Mouse (Mus musculus): ENCODE data around the gene Tfap2a. TPM values are rescaled to one million over a fixed set of nuclear protein-coding genes. Genes with fewer than 3 reads are reported as not detected.
A peak's percentile ranks its signal among the peaks of the same experiment; 100 is the strongest.

Gene Tfap2a
- polyA plus RNA-seq, 1 experiment from 2014 or later = 0.21 TPM

GRCm38 (mm10) chr13:40732085-40732484, 6.1 kb downstream of the Tfap2a start:
- under 1% methylated on average over 11 of the region's 11 CpGs for WGBS
- Histone ChIP-seq H3K9ac (no peak overlapping the region), H3K4me1 (replicated peaks) (peaks cover 25% of the 10 kb centered on the region), H3K4me3 (replicated peaks) (no peak overlapping the region), H3K27ac (no peak overlapping the region), H3K27me3 (replicated peaks) (peaks cover 81% of the 10 kb centered on the region), H3K9me3 (no peaks in the 10 kb centered on the region), H3K36me3 (no peaks in the 10 kb centered on the region), H3K4me2 (replicated peaks) (peak overlapping the region; percentile 81; the same call in 1 of the 2 replicates)
- ATAC-seq = no peak

- no peak overlapping the region for H3K27ac ChIP-seq
- under 1% methylated on average over 58 of the region's 74 CpGs for WGBS
- H3K9me3 ChIP-seq = no peaks in the 10 kb centered on the region
- no peaks in the 10 kb centered on the region for H3K36me3 ChIP-seq
- H3K9ac ChIP-seq = peak overlapping the region; percentile 36; the same call in 1 of the 2 replicates
- H3K4me2 ChIP-seq (replicated peaks) = peak overlapping the region; percentile 81
- peak overlapping the region; percentile 41 for H3K4me3 ChIP-seq (replicated peaks)
- H3K27me3 ChIP-seq (replicated peaks) = peaks cover 80% of the 10 kb centered on the region
- ATAC-seq = peak; percentile 86
- H3K4me1 ChIP-seq (replicated peaks) = peaks cover 25% of the 10 kb centered on the region
These were observed 6.9 kb downstream of the Tfap2a start for GRCm38 (mm10) chr13:40731179-40731841.

DNA sequence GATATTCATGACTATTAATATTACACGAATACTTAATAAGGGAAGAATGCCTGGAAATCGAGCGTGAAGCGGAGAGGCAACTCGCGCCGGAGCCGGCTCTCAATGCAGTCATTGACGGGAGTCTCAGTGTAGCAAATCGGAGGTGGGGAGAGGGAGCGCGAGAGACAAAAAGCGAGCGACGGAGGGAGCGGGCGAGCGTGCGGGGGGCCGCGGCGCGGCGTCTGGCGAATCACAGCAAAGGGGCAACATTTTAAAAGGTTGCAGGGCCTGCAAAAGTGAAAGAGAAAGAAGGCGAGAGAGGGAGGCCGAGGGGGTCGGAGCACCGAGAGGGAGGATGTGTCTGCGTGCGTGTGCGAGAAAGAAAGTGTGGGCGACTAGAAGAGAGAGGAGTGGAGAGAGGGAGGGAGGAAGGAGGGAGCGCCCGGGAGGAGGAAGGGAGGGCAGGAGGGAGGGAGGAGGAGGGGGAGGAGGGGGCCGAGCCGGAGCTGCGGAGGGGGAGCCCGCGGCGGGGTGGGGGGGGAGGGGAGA, 7.5 kb downstream of the Tfap2a start:
- H3K36me3 ChIP-seq = no peaks in the 10 kb centered on the region
- under 1% methylated on average over 35 of the region's 41 CpGs for WGBS
- peaks cover 20% of the 10 kb centered on the region for H3K4me1 ChIP-seq (replicated peaks)
- no peak overlapping the region for H3K27ac ChIP-seq
- H3K4me2 ChIP-seq (replicated peaks) = peak overlapping the region; percentile 81
- H3K4me3 ChIP-seq (replicated peaks) = peak overlapping the region; percentile 41
- 0 out of 2 replicates have a peak, but pooled peaks have one; percentile 11 for ATAC-seq
- peaks cover 78% of the 10 kb centered on the region for H3K27me3 ChIP-seq (replicated peaks)
- H3K9me3 ChIP-seq = no peaks in the 10 kb centered on the region
- no peak overlapping the region for H3K9ac ChIP-seq

- Histone ChIP-seq H3K4me2 (replicated peaks) (peak overlapping the region; percentile 81), H3K36me3 (no peaks in the 10 kb centered on the region), H3K9ac (no peak overlapping the region), H3K27me3 (replicated peaks) (peaks cover 78% of the 10 kb centered on the region), H3K4me3 (replicated peaks) (peak overlapping the region; percentile 41), H3K27ac (no peak overlapping the region), H3K4me1 (replicated peaks) (peaks cover 19% of the 10 kb centered on the region), H3K9me3 (no peaks in the 10 kb centered on the region)
- ATAC-seq = no peak
- WGBS = under 1% methylated on average over 52 of the region's 52 CpGs
These were observed 8.4 kb downstream of the Tfap2a start for GRCm38 (mm10) chr13:40729592-40730431.

DNA sequence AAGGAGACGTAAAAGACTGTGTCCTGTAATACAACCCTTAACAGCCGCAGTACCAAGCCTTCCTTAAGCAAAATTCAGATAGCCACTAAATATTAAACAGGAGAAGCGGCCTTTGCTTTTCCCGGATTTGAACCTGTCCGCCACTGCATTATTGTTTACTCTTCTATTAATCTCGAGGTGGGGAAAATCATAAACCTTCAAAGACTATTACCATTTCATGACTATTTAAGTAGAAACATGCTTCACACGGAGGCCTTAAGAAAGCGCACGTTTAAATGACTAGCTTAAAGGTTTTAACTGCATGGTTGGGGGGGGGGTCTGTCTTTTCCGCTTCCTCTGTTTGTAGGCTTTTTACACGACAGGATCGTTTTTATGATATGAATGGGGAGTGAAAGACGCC, 9.1 kb downstream of the Tfap2a start:
- WGBS = 2% methylated on average over 13 of the region's 13 CpGs

DNA sequence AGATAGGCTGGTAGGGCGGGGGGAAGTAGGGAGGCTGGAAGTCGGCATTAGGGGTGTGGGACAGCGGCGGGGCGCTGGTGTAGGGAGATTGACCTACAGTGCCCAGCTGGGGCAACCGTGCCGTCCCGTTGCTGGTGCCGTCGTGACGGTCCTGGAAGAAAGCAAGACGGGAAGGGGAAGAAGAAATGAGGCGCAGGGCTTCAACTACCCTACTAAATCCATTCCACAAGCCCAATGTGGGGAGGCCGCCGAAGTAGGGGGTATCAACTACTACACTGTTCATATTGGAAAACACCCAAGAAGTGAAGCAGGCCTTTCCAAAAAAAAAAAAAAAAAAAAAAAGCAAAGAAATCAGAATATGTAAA, 9.6 kb downstream of the Tfap2a start:
- no peak overlapping the region for H3K27ac ChIP-seq
- no peak overlapping the region for H3K4me3 ChIP-seq (replicated peaks)
- peaks cover 69% of the 10 kb centered on the region for H3K27me3 ChIP-seq (replicated peaks)
- no peak for ATAC-seq
- no peaks in the 10 kb centered on the region for H3K36me3 ChIP-seq
- 0 out of 2 replicates have a peak overlapping the region, but pooled peaks have one; percentile 1 for H3K9ac ChIP-seq
- H3K9me3 ChIP-seq = no peaks in the 10 kb centered on the region
- H3K4me2 ChIP-seq (replicated peaks) = peak overlapping the region; percentile 31
- 3% methylated on average over 15 of the region's 15 CpGs for WGBS
- peaks cover 16% of the 10 kb centered on the region for H3K4me1 ChIP-seq (replicated peaks)

More for the DNA sequence above, 9.1 kb downstream of the Tfap2a start:
- H3K36me3 ChIP-seq = no peaks in the 10 kb centered on the region
- H3K27me3 ChIP-seq (replicated peaks) = peaks cover 71% of the 10 kb centered on the region
- H3K4me2 ChIP-seq (replicated peaks) = no peak overlapping the region
- H3K4me1 ChIP-seq (replicated peaks) = peaks cover 18% of the 10 kb centered on the region
- H3K4me3 ChIP-seq (replicated peaks) = peak overlapping the region; percentile 7; the same call in 1 of the 2 replicates
- no peak overlapping the region for H3K9ac ChIP-seq
- no peak overlapping the region for H3K27ac ChIP-seq
- no peak for ATAC-seq
- H3K9me3 ChIP-seq = no peaks in the 10 kb centered on the region

- peaks cover 16% of the 10 kb centered on the region for H3K4me1 ChIP-seq (replicated peaks)
- no peaks in the 10 kb centered on the region for H3K9me3 ChIP-seq
- ATAC-seq = no peak
- H3K4me3 ChIP-seq (replicated peaks) = peak overlapping the region; percentile 23; the same call in 1 of the 2 replicates
- peak overlapping the region; percentile 31 for H3K4me2 ChIP-seq (replicated peaks)
- H3K9ac ChIP-seq = 0 out of 2 replicates have a peak overlapping the region, but pooled peaks have one; percentile 1
- H3K27ac ChIP-seq = no peak overlapping the region
- 1% methylated on average over 42 of the region's 42 CpGs for WGBS
- H3K27me3 ChIP-seq (replicated peaks) = peaks cover 66% of the 10 kb centered on the region
- H3K36me3 ChIP-seq = no peaks in the 10 kb centered on the region
These were observed 10.2 kb downstream of the Tfap2a start for GRCm38 (mm10) chr13:40727731-40728625.

DNA sequence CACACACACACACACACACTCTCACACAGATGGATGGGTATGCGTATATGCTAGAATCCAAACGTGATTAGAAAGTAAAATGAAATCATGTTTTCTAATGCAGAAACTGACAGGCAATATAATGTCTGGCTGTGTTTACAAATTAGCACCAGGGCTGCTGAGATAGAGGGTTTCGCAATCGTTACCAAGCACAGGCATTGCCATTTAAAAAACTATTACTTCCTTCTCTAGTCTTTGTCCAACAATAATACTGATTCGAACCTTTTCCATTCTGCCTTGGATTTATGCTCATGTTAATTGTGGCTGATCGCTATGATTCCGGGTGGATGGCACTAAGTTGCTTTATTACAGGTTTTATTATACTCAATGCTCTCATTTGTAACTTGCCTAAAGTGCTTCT, 12.3 kb downstream of the Tfap2a start:
- Histone ChIP-seq H3K4me2 (replicated peaks) (no peak overlapping the region), H3K4me1 (replicated peaks) (peaks cover 9% of the 10 kb centered on the region), H3K36me3 (no peaks in the 10 kb centered on the region), H3K27me3 (replicated peaks) (peaks cover 56% of the 10 kb centered on the region), H3K9ac (no peak overlapping the region), H3K27ac (no peak overlapping the region), H3K9me3 (no peaks in the 10 kb centered on the region), H3K4me3 (replicated peaks) (no peak overlapping the region)
- ATAC-seq = no peak
- WGBS = 6% methylated on average over 7 of the region's 7 CpGs

GRCm38 (mm10) chr13:40723598-40723920, 14.6 kb downstream of the Tfap2a start:
- Histone ChIP-seq H3K9ac (no peak overlapping the region), H3K4me3 (replicated peaks) (peak overlapping the region; percentile 49), H3K4me2 (replicated peaks) (peak overlapping the region; percentile 88), H3K4me1 (replicated peaks) (peaks cover 3% of the 10 kb centered on the region; the same call in 1 of the 2 replicates), H3K36me3 (no peaks in the 10 kb centered on the region), H3K9me3 (no peaks in the 10 kb centered on the region), H3K27ac (no peak overlapping the region), H3K27me3 (replicated peaks) (peaks cover 60% of the 10 kb centered on the region)
- ATAC-seq = no peak
- WGBS = 12% methylated on average over 5 of the region's 5 CpGs

- H3K9ac ChIP-seq = peak overlapping the region; percentile 30; the same call in 1 of the 2 replicates
- WGBS = under 1% methylated on average over 67 of the region's 70 CpGs
These were observed 15.2 kb downstream of the Tfap2a start for GRCm38 (mm10) chr13:40722741-40723597.

GRCm38 (mm10) chr13:40719741-40720082, 18.5 kb downstream of the Tfap2a start:
- Histone ChIP-seq H3K27ac (no peak overlapping the region), H3K9ac (no peak overlapping the region), H3K4me1 (replicated peaks) (no peaks in the 10 kb centered on the region), H3K4me2 (replicated peaks) (no peak overlapping the region), H3K9me3 (no peaks in the 10 kb centered on the region), H3K36me3 (no peaks in the 10 kb centered on the region), H3K27me3 (replicated peaks) (peaks cover 60% of the 10 kb centered on the region), H3K4me3 (replicated peaks) (no peak overlapping the region)
- no peak for ATAC-seq
- 17% methylated on average over 9 of the region's 9 CpGs for WGBS

More at GRCm38 (mm10) chr13:40722741-40723597, 15.2 kb downstream of the Tfap2a start:
- Histone ChIP-seq H3K4me2 (replicated peaks) (peak overlapping the region; percentile 88), H3K4me1 (replicated peaks) (no peaks in the 10 kb centered on the region), H3K4me3 (replicated peaks) (peak overlapping the region; percentile 49), H3K9me3 (no peaks in the 10 kb centered on the region), H3K27me3 (replicated peaks) (peaks cover 60% of the 10 kb centered on the region), H3K36me3 (no peaks in the 10 kb centered on the region), H3K27ac (no peak overlapping the region)
- ATAC-seq = peak; percentile 97
